Mouse (Mus musculus): ENCODE measurements around the gene Gprin1.

DNA sequence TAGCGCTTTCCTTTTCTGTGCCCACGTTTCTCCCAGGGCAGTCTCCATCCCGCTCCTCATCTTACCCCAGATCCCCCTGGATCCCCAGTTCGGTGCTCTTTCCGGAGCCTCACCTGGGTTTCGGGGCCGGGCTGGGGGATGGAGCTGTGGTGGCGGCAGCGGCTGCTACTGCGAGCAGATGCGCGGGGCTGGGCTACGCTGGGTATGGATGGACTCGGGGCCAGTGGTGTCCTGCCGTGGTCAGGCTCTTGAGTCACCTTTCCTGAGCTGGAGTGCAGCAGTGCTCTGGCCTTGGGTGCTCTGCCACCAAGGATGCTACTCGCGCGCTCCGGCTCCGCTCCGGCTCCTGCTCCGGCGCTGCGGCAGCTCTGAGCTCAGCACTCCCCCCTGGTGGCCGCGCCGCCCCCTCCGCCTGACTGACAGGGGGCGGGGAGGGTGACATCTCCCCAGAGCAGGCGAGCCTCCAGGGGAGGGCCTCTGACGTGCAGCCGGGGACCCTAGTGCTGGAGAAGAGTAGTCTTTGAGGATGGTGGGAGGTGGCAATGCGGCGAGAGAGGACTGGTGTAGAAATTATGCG is 16.6 kb upstream of the Gprin1 start, which contains the start of gene Sncb:
- TF ChIP-seq CTCF (IDR thresholded peaks at IDR 0.05; ENCODE audit: low read depth), result peak; percentile 73
- no peak for TF ChIP-seq EP300 (IDR thresholded peaks at IDR 0.05; ENCODE audit: low read depth)
